Mouse (Mus musculus): Measurements from ENCODE around the gene Dpp4. TPM values are rescaled to one million over a fixed set of nuclear protein-coding genes. Genes with fewer than 3 reads are reported as not detected.

The Dpp4 gene
- total RNA-seq, 1 experiment from 2014 or later: 98.1 TPM

DNA sequence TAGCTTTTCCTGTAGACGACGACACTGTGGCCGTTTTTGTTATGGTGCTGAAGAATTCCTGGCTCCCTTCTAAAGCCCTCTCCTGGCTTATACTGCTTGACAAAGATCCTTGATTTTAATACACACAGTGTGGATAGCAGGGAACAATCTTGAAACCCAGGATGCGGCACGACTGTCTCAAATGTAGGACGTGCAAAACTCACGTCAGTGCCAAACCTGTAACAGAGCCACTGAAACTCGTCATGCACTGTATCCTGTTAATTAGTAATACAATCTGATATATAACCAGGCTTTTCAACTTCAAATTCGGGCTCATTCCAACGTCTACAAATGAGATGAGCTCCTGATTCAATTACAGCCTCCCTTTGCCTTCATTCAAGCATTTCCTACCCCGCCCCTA is 38.3 kb downstream of the Dpp4 start:
- no peak for ATAC-seq (ENCODE audit: extremely low read depth, insufficient number of reproducible peaks, low FRiP score, poor library complexity, severe bottlenecking)

DNA sequence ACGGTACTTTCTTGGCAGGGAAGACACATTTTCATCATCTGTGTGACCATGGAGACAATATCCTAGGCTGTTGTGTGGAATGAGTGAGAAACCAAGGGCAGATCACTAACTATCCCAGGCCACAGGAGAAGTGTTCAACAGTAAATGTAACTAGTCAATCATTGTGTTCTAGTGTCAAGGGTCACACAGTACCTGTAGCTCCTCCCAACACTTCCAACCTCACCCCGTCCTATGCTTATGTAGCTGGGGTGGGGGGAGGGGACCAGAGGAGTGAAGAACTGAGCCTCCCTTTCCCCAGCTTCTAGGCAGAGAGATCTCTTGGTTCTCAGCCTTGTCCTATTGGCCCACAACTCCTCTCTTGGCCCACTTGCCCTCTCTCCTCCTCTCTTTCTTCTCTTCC is 42.0 kb downstream of the Dpp4 start:
- no peak for ATAC-seq (ENCODE audit: extremely low read depth, insufficient number of reproducible peaks, low FRiP score, poor library complexity, severe bottlenecking)

DNA sequence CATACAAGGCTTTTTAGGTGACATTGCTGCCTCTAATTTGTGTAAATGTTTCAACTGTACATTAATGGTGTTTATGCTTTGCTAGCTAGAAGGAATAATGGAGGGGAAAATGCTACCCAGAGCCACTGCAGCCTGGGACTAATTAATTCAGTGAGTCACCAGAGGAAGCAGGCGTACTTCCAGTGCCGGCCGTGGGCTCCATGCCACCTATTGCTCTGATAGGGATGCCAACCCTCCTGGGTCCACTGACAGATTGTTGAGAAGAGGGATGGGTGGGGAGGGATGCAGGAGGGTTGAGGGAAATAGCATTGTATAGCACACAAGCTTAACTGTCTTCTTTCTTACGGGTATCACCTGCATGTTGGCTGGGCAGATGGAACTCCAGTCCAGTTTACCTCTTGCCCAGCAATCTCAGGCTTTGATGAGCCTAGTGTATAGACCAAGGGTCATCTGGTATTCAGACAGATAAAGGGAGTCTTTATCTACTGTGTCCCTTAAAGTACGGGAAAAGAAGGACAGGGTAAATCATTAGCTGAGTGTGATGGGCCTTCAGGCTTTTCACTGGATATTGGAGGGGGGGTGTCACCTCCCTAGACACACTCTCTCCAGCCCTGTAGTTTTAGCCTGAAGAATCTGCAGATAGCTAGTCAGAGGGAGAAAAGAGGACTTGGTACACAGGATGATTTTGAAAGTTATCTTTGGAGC is 43.5 kb downstream of the Dpp4 start:
- no peak for ATAC-seq (ENCODE audit: extremely low read depth, insufficient number of reproducible peaks, low FRiP score, poor library complexity, severe bottlenecking)

DNA sequence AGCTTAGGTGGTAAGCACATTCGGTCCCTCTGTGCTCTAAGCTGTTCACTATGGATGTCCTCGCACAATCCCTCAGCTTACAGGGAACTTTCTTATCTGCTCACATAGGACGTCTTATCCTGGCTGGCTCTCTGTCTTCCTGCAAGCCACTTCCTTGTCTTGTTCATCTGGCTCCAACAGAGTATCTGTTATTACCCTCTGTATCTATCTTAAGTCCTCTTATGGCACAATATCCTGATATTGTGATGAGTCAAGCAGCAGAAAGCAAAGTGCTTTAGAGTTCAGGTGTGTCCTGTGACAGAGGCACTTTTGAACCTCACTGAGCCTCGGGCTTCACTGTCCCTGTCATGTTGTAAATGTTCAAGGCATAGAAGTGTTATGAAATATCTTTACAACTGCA is 48.4 kb downstream of the Dpp4 start:
- no peak for ATAC-seq (ENCODE audit: extremely low read depth, insufficient number of reproducible peaks, low FRiP score, poor library complexity, severe bottlenecking)

DNA sequence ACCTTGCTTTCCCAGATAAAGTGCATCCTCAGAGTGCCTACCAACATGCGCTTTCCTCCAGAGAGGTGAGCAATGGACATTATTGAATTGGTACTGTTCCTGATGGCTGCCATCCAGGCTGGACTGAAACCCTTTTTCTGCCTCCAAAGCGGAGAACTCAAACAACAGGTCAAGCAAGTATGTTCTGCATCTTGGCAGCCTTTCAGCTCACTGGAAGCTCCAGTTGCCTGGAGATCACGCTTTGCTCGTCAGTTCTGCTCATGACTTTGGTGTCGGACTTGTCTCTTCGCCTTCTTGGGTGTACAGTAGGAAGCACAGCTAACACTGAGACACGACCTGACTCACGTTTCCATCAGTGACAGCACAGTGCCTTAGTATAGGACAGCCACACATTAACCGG is 49.8 kb downstream of the Dpp4 start:
- ATAC-seq (ENCODE audit: extremely low read depth, insufficient number of reproducible peaks, low FRiP score, poor library complexity, severe bottlenecking): no peak

DNA sequence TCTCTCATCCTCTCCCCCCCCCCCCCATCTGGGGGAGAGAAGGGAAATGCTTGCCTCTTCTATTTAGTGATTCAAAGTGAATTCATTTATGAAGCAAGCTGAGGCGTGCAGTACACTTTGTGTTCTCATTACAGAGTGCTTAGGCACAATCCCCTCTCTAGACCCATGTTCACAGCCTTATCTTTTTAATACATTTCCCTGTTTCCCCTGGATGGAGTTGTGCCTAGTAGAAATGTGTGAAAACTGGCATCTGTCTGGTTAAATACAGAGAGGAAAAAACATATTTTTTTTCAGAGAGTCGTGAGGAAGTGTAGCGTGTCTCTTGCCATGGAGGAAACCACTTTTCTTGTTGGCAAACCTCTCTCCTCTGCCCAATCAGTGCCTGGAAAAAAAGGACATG is 50.5 kb downstream of the Dpp4 start:
- no peak for ATAC-seq (ENCODE audit: extremely low read depth, insufficient number of reproducible peaks, low FRiP score, poor library complexity, severe bottlenecking)

DNA sequence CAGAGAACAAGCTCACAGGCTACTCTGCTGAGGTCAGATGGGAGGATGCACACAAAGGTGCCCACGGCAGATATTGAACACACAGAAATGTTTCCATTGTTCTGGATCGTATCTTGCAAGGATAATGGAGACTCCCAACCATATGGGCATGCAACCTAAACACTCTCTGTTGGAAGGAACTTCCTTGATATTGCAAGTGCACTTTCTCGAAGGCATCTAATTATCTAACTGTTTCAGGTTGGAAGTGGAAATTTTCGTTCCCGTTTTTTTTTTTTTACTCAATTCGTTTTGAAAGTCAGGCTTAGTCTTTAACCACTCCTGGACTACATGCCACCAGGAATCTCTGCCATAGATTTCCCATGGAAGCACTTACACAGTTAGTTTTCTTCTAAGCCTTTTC is 51.2 kb downstream of the Dpp4 start:
- ATAC-seq (ENCODE audit: extremely low read depth, insufficient number of reproducible peaks, low FRiP score, poor library complexity, severe bottlenecking): no peak

DNA sequence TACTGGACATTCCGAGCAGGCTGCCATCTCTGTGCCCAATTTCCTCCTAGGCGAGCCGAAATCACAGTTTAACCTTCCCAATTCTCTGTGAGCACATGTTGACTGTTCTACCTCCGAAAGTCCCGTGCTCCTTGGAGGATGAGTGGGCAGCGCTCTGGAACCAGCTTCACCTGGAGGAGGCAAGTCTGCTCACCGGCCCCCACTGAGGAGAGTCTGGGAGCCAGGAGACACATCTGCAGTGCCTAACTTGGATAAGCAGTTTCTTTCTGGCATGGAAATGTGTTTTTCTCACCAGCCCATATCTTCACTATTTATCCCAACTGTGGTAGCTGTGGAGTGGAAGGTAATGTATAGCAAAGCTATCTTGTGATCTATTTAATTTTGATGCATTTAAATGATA is 54.8 kb downstream of the Dpp4 start:
- ATAC-seq (ENCODE audit: extremely low read depth, insufficient number of reproducible peaks, low FRiP score, poor library complexity, severe bottlenecking): no peak

DNA sequence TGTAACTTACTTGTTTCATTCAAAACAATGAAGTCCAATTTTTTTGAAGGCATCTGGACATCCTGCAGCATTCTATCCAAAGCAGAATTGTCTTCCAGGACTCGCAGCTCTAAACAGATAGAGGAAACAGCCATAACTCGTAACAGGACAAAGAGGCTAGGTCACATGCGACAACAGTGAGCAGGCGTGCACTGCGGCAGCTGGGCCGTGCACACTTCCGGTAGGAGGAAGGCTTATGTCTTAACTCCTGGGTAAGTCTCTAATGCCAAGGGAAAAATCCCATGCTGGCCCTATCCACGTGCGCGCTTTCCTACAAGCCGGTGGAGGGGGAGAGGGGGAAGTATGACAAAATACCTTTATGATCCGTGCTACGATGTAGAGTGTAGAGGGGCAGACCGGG is 55.4 kb downstream of the Dpp4 start:
- no peak for ATAC-seq (ENCODE audit: extremely low read depth, insufficient number of reproducible peaks, low FRiP score, poor library complexity, severe bottlenecking)

DNA sequence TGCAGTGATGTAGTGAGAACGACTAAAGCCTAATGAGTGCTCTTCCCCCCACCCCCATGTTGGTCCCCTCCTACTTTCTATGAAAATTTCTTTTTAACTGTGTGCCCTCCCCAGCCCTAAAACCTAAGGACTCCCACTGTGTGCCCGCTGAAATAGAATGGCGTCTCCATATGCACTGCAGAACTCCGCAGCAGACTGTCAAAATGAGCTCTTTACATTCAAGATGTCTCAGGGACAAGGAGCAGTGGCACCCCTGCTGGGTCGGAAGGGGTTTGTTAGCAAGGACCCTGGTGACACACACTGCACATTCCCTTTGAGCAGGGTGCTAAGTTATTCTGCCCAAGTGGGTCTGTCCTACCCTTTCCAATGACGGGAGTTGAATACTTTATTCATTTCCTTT is 56.3 kb downstream of the Dpp4 start:
- no peak for ATAC-seq (ENCODE audit: extremely low read depth, insufficient number of reproducible peaks, low FRiP score, poor library complexity, severe bottlenecking)

DNA sequence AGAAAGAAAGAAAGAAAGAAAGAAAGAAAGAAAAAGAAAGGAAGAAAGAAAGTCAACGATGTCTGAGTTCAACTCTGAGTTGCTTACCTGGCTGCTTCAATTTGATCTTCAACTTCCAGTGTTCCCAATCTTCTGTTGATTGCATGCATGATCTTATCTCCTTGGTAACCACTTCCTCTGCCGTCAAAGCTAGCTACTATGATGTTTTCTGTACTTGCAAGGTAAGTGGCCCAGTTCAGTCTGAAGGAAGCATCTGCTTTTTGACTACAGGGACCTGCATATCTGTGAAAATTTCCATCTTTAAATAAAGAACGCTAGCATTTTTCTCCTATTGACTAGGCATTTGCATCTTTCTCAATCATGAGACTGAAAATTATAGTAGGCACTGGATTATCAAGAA is 60.0 kb downstream of the Dpp4 start:
- ATAC-seq (ENCODE audit: extremely low read depth, insufficient number of reproducible peaks, low FRiP score, poor library complexity, severe bottlenecking): peak; percentile 53; the same call in 1 of the 2 replicates

DNA sequence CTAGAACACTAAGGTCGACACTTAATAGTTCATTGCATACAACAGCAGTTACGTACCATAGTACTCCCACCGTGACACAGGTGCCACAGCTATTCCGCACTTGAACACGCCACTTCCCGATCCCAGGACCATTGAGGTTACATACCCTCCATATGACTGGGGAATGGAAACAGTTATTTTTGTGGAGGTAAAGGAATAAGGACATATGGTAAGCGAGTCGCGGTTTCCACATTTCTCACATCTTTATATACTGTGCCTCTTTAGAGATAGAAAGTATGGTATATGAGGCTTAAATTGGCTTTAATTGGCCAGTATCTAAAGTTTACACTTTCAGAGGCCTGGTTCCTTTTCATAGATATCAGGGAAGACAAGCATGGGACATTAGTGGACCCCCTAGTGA is 64.3 kb downstream of the Dpp4 start:
- no peak for ATAC-seq (ENCODE audit: extremely low read depth, insufficient number of reproducible peaks, low FRiP score, poor library complexity, severe bottlenecking)

DNA sequence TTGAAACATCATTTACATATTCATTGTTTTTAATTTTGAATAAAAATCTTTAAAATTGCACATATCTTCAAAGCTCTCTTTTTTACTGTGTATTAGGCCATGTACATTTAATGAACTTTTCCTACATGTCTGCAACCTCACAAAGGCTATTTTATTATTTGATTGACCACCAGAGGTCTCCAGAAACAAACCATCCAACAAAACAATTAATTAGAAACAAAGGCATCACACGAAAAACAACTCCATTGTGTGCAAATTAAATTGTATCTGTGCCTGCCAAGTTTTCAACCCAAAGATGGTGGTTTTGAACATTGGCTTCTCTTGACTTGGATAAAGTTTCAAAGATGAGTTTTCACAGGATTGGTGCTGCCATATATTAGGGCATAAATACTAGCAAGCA is 65.3 kb downstream of the Dpp4 start:
- no peak for ATAC-seq (ENCODE audit: extremely low read depth, insufficient number of reproducible peaks, low FRiP score, poor library complexity, severe bottlenecking)

DNA sequence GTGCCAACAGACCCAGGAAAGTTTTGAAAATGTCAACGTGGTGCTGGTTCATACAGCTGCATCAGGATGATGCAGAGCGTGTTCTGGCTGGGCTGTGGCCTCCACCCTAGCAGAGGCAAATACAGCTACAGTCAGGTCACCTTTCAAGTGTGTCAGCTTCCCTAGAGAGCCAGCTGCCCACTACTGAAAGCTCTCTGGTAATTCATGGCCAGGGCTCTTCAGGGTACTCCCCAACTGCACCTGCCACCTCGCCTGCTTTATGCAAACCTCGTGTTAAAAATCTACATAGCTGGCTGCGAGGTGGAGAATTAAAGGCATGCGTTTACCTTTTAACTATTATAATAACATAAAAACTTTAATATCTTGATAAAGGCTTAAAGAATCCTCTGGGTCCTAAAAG is 67.7 kb downstream of the Dpp4 start:
- no peak for ATAC-seq (ENCODE audit: extremely low read depth, insufficient number of reproducible peaks, low FRiP score, poor library complexity, severe bottlenecking)

DNA sequence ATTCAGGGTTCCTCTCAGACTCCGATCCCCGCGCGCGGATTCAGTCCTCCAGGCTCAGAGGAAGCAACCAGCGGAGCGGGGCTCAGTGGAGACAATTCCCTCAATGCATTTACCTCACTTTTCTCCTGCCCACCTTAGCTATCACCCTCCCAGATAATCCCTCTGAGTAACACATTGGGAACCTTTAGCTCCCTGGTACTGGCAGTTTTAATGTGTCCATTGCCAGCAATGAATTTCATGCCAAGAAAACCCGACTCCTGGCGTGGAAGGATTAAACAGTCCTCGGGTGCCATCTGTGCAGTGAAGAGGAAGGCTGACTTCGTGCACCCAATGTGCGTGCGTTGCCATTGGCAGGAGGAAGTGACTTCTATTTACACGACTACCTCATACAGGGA is 70.3 kb downstream of the Dpp4 start:
- ATAC-seq (ENCODE audit: extremely low read depth, insufficient number of reproducible peaks, low FRiP score, poor library complexity, severe bottlenecking): no peak

DNA sequence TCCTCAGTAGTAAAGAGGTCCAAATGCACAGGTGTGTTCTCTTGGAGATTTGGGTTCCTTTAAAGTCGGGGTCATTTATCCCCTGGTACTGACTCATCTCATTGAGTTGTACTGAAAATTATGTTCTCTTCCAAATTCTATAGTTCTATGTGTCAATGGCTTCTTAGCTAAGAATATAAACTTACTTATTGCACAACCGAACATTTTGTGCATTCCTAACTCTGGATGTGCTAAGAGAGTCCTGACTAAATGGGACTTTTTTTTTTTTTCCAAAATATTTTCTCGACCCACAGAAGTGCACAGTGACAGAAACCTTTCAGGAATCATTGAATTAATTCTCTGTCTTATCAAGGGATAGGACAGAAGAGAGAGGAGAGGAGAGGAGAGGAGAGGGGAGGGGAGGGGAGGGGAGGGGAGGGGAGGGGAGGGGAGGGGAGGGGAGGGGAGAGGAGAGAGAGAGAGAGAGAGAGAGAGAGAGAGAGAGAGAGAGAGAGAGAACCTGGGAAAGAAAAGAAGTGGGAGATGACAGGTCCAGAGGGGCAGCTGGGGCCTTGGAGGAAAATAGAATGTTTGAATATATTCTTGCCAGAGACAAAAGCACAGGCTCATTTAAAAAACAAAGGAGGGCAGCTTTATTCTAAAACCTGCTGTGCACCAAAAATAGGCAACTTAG is 70.8 kb downstream of the Dpp4 start:
- ATAC-seq (ENCODE audit: extremely low read depth, insufficient number of reproducible peaks, low FRiP score, poor library complexity, severe bottlenecking): no peak

DNA sequence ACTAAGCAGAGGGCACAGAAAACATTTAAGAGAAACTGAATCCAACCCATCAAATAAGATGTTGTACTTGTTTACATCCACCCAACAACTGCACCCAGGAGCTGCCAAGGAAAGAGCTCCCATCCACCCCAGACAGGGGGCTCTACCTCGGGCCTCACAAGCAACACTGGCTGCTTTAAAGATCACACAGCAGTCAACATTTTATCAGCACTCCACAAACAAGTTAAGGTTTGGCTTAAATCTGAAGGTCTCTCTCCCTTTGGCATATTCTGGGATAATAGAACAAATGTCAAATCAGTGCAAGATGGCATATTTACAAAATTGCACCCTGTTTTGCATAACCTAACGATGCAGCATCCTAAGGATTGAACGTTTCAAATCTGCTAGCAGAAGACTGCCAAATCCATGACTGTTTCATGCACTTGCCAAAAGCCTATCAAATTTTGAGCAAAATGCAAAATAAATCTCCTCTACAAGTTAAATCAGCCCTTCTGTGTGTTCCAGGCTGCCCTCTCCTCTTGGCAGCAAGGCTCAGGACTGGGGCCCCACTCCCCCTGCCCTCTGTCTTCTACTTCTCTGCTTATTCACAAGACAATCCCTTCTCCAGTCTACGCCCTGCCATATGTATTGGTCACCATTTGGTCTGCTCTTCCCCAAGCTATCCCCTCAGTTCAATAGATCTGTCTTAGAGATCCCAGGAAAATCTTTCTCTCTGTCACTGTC is 72.6 kb downstream of the Dpp4 start:
- ATAC-seq (ENCODE audit: extremely low read depth, insufficient number of reproducible peaks, low FRiP score, poor library complexity, severe bottlenecking): no peak

DNA sequence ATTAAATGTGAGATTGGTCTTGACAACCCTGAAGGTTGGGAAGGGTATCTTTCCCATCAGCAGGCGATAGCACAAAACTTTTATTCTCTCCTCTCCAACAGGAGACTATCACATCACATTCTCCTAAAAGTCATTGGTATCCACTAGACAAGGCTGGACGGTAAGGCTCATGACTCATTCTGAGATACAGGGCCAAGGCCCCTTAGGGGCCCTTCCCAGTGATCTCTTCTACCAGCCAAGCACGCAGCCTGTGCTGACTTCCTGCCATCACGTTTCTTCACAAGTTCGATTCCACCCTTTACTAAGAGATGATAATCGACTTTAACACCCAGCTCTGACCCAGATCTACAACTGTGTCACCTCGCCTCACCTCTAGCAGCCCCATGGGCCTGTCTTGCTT is 74.9 kb downstream of the Dpp4 start:
- ATAC-seq (ENCODE audit: extremely low read depth, insufficient number of reproducible peaks, low FRiP score, poor library complexity, severe bottlenecking): no peak

DNA sequence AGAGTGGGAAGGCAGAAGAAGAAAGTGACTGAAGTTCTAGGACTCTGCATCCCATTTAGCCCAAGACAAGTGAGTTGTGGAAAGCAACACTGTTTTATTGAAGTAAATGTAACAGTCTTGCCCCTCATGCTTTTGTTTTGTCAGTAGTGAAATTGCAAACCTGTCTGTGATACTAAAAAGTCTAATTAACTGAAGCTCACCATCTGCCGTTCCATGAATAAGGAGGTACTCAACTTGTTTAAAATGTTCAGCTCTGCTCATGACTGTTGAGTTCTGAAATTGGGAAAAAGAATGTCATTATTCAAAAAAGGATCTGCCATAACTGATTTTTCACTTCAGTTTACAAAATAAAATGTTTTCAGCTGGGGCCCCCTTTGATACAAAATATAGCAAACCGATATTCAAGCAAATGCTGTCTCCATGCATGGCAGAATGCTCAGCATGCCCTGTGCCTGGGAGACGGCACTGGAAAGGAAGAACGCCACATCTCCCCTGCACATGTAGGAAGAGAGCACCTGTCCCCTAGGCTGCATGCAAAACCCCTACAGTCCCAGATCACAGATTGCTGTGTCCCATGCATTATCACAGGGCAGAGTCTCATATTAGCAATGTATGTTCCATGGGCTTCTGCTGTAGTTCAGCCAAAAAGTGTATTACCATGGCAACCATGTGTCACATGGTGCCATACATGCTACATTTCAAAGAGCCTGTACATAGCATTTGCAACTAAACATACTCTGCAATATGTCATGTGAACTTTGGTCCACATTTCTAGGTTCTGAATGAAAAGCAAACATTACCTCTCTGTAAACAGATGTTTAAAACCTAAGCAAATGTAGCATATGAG is 77.4 kb downstream of the Dpp4 start:
- ATAC-seq (ENCODE audit: extremely low read depth, insufficient number of reproducible peaks, low FRiP score, poor library complexity, severe bottlenecking): no peak

All from neutrophil, adult 5-6 weeks (primary cell).